Mouse (Mus musculus) lung, adult 2 months (tissue): ENCODE measurements around the gene Rasgrp4.
"Not testable (repeated sequence)": the region's sequence is repeated elsewhere in the genome, so short reads cannot be mapped to it uniquely, and the experiment has no call there.

Experiments
- CTCF ChIP-seq: fragments of 200-500 bp; IDR thresholded peaks from 2 replicates; pipeline ENCODE4 v1.5.1; 2011; ENCODE audit warnings: mild to moderate bottlenecking, low read length, control low read depth; ENCODE audit not compliant: insufficient read depth
- POLR2A ChIP-seq: fragments of 200-500 bp; IDR thresholded peaks from 2 replicates; pipeline ENCODE4 v1.6.1; 2011; ENCODE audit warnings: low read depth, mild to moderate bottlenecking, control low read depth, low read length, borderline replicate concordance; ENCODE audit errors: extremely low read depth

- TF ChIP-seq POLR2A, CTCF: not testable (repeated sequence)
These were observed 46.7 kb downstream of the Rasgrp4 start for GRCm38 (mm10) chr7:29181323-29181722.
